Mouse (Mus musculus) kidney, adult 2 months (tissue): ENCODE results near the gene Col5a3. TPM values are rescaled to one million over a fixed set of nuclear protein-coding genes. Genes with fewer than 3 reads are reported as not detected.

Source experiments
- DNase-seq: peaks from one replicate; pipeline ENCODE4 v3.0.0; 2021
- H3K27ac ChIP-seq: fragments of 200-500 bp; 2 replicates; pipeline ENCODE4 v1.5.1; 2012; ENCODE audit warnings: low read depth, low read length, control low read depth, inconsistent platforms; ENCODE audit not compliant: insufficient read depth
- H3K27me3 ChIP-seq: fragments of 200-500 bp; replicated peaks from 2 replicates; pipeline ENCODE4 v1.6.1; 2012; ENCODE audit warnings: mild to moderate bottlenecking, moderate library complexity, low read length, inconsistent platforms; ENCODE audit not compliant: control insufficient read depth, insufficient read depth
- H3K36me3 ChIP-seq: fragments of 200-500 bp; 2 replicates; pipeline ENCODE4 v1.6.1; 2012; ENCODE audit warnings: mild to moderate bottlenecking, moderate library complexity, low read length, inconsistent platforms; ENCODE audit not compliant: control insufficient read depth, insufficient read depth
- H3K4me1 ChIP-seq: fragments of 200-500 bp; 2 replicates; pipeline ENCODE4 v1.6.1; 2011; ENCODE audit warnings: low read length; ENCODE audit not compliant: control insufficient read depth, insufficient read depth
- H3K4me3 ChIP-seq: fragments of 200-500 bp; 2 replicates; pipeline ENCODE4 v1.5.1; 2011; ENCODE audit warnings: mild to moderate bottlenecking, low read depth, low read length, control low read depth; ENCODE audit not compliant: insufficient read depth
- CTCF ChIP-seq: fragments of 200-500 bp; conservative IDR thresholded peaks from 2 replicates; pipeline ENCODE4 v1.5.1; 2011; ENCODE audit warnings: low read depth, mild to moderate bottlenecking, control low read depth, low read length, moderate library complexity, mixed read lengths; ENCODE audit not compliant: insufficient read depth, insufficient read length
- POLR2A ChIP-seq: fragments of 200-500 bp; IDR thresholded peaks from one replicate; pipeline ENCODE4 v1.6.1; 2011; ENCODE audit warnings: low read depth, low read length, control low read depth
- WGBS: fragments of 180-500 bp; shearing (Covaris S2); methylation state at CpG from one replicate; pipeline ENCODE4 v1.1.7; 2018; 5-methylcytosine and 5-hydroxymethylcytosine counted together
- polyA plus RNA-seq: library from polyadenylated mRNA; depleted of rRNA; stranded (reverse); fragments of >200 nt; gene quantifications from 2 replicates; pipeline ENCODE4 v1.2.3, GENCODE M21; 2012; rRNA removed

Col5a3 gene
- polyA plus RNA-seq, 1 experiment = 2.1 TPM

GRCm38 (mm10) chr9:20721582-20721981, 93.3 kb downstream of the Col5a3 start:
- H3K27me3 ChIP-seq = peaks cover 3% of the 10 kb centered on the region; the same call in 1 of the 2 replicates
- no peak overlapping the region for H3K4me3 ChIP-seq
- peak; percentile 39 for DNase-seq
- TF ChIP-seq CTCF (no peak), POLR2A (no peak)
- no peak overlapping the region for H3K27ac ChIP-seq
- H3K4me1 ChIP-seq = no peaks in the 10 kb centered on the region
- H3K36me3 ChIP-seq = no peaks in the 10 kb centered on the region
- 22% methylated on average over 2 of the region's 2 CpGs for WGBS

Other genes starting within 250 kb of the Col5a3 start
- gene Zfp846, start 233.8 kb downstream of the Col5a3 start, polyA plus RNA-seq = 1.4 and 1.9 TPM in 2 replicates
- 450 and 657 TPM in 2 replicates for gene Ubl5, start 172.2 kb downstream of the Col5a3 start, polyA plus RNA-seq
- gene Fbxl12, start 170.3 kb downstream of the Col5a3 start, polyA plus RNA-seq = 22.0 and 24.7 TPM in 2 replicates
- gene Pin1, start 163.0 kb downstream of the Col5a3 start, polyA plus RNA-seq = 18.3 and 18.9 TPM in 2 replicates
- gene Olfm2, start 68.7 kb downstream of the Col5a3 start, polyA plus RNA-seq = 2.0 and 2.3 TPM in 2 replicates
- gene Rdh8, start 3.4 kb upstream of the Col5a3 start, polyA plus RNA-seq = not detected in 2 replicates
- 31.7 and 40.3 TPM in 2 replicates for gene A230050P20Rik, start 53.6 kb upstream of the Col5a3 start, polyA plus RNA-seq
- gene Angptl6, start 64.7 kb upstream of the Col5a3 start, polyA plus RNA-seq = 3.6 and 4.0 TPM in 2 replicates
- 28.3 and 31.2 TPM in 2 replicates for gene Ppan, start 73.1 kb upstream of the Col5a3 start, polyA plus RNA-seq
- gene Eif3g, start 83.6 kb upstream of the Col5a3 start, polyA plus RNA-seq = 93.1 and 116 TPM in 2 replicates
- gene Dnmt1, start 144.8 kb upstream of the Col5a3 start, polyA plus RNA-seq = 12.1 and 12.5 TPM in 2 replicates
- gene S1pr2, start 161.7 kb upstream of the Col5a3 start, polyA plus RNA-seq = 3.5 and 4.0 TPM in 2 replicates
- gene Mrpl4, start 187.7 kb upstream of the Col5a3 start, polyA plus RNA-seq = 175 and 213 TPM in 2 replicates
- gene Icam1, start 200.9 kb upstream of the Col5a3 start, polyA plus RNA-seq = 23.4 and 25.9 TPM in 2 replicates
- 1.2 and 1.4 TPM in 2 replicates for gene Icam4, start 214.3 kb upstream of the Col5a3 start, polyA plus RNA-seq
- gene Icam5, start 217.0 kb upstream of the Col5a3 start, polyA plus RNA-seq = 0.34 and 0.49 TPM in 2 replicates